Mouse (Mus musculus): ENCODE data around the gene Smagp. TPM values are rescaled to one million over a fixed set of nuclear protein-coding genes. Genes with fewer than 3 reads are reported as not detected.

Gene Smagp
- total and polyA plus RNA-seq, 3 experiments: 0.55 to 7.0 (median 3.2) TPM

DNA sequence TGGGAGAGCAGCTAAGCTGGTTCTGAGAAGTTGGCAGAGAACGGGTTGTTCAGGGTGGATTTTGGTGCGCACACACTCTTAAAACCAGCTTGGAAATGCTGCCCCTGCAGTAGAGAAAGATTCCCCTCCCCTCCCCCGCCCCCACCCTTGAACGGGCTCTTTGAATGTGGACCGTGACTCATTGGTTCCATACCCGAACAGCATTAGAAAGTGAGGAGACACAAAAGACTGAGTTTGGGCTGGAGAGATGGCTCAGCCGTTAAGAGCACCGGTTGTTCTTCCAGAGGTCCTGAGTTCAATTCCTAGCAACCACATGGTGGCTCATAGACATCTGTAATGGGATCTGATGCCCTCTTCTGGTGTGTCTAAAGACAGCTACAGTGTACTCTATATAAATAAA is 33.3 kb upstream of the Smagp start:
- Histone ChIP-seq H3K4me1 (ENCODE audit: control insufficient read depth in 1 of 2, insufficient read depth in 2 of 2) (peaks cover 16 to 83% of the 10 kb centered on the region in 2 experiments), H3K79me2 (replicated peaks; ENCODE audit: control insufficient read depth, extremely low read depth, insufficient read depth, poor library complexity, severe bottlenecking) (peaks cover 40% of the 10 kb centered on the region), H3K27ac (ENCODE audit: insufficient read depth, low read depth) (peak overlapping the region; percentile 90), H3K9ac (ENCODE audit: insufficient read depth, low read depth) (peak overlapping the region; percentile 85), H3K36me3 (replicated peaks in 1 of 2; ENCODE audit: control insufficient read depth in 1 of 2, insufficient read depth in 1 of 2, low read length in 1 of 2) (no peaks in the 10 kb centered on the region), H3K4me2 (ENCODE audit: insufficient read depth, low read depth, poor library complexity, severe bottlenecking) (peak overlapping the region; percentile 94), H3K9me3 (replicated peaks; ENCODE audit: low read length) (no peaks in the 10 kb centered on the region), H3K4me3 (replicated peaks in 1 of 3; ENCODE audit: low read depth in 2 of 3, low read length in 2 of 3, poor library complexity in 1 of 3) (peak overlapping the region; percentile 61 to 96 (median 84)), H3K27me3 (replicated peaks) (no peaks in the 10 kb centered on the region)
- TF ChIP-seq USF1 (IDR thresholded peaks at IDR 0.05; ENCODE audit: low read depth, low read length) (no peak), NRF1 (IDR thresholded peaks at IDR 0.05; ENCODE audit: low read depth, low read length) (no peak), ETS1 (conservative IDR thresholded peaks at IDR 0.05; ENCODE audit: low read depth, low read length) (peak; percentile 73), CHD2 (IDR thresholded peaks at IDR 0.05; ENCODE audit: low read length) (peak; percentile 92), ZC3H11A (IDR thresholded peaks at IDR 0.05; ENCODE audit: low read depth, low read length) (no peak), USF2 (conservative IDR thresholded peaks at IDR 0.05; ENCODE audit: low read depth, low read length) (no peak), HCFC1 (IDR thresholded peaks at IDR 0.05; ENCODE audit: low read depth, low read length) (peak; percentile 34; the same call in 1 of the 2 replicates), ZMIZ1 (IDR thresholded peaks at IDR 0.05; ENCODE audit: low read depth, low read length) (no peak), MAX (IDR thresholded peaks at IDR 0.05; ENCODE audit: low read length) (no peak), GABPA (IDR thresholded peaks at IDR 0.05; ENCODE audit: insufficient replicate concordance, low read depth, low read length) (no peak), EP300 (IDR thresholded peaks at IDR 0.05; ENCODE audit: low read length) (peak; percentile 65; the same call in 1 of the 2 replicates), PAX5 (IDR thresholded peaks at IDR 0.05; ENCODE audit: low read length) (no peak), RAD21 (IDR thresholded peaks at IDR 0.05; ENCODE audit: low read depth, low read length) (no peak; the same call in 1 of the 2 replicates), IRF4 (IDR thresholded peaks at IDR 0.05; ENCODE audit: low read depth, low read length) (peak; percentile 58; the same call in 1 of the 2 replicates), ZKSCAN1 (IDR thresholded peaks at IDR 0.05; ENCODE audit: borderline replicate concordance, low read depth, low read length) (no peak), MAFK (IDR thresholded peaks at IDR 0.05; ENCODE audit: insufficient replicate concordance, low read length) (0 out of 2 replicates have a peak, but pooled peaks have one; percentile 15), CTCF (conservative IDR thresholded peaks at IDR 0.05 in 1 of 2, IDR thresholded peaks at IDR 0.05 in 1 of 2; ENCODE audit: low read depth in 2 of 2, low read length in 2 of 2) (no peak), MEF2A (IDR thresholded peaks at IDR 0.05; ENCODE audit: borderline replicate concordance, low read depth, low read length) (peak; percentile 60; the same call in 1 of the 2 replicates), ELF1 (IDR thresholded peaks at IDR 0.05; ENCODE audit: low read depth, low read length) (peak; percentile 18; the same call in 1 of the 2 replicates), E2F4 (IDR thresholded peaks at IDR 0.05; ENCODE audit: insufficient replicate concordance, low read depth, low read length) (no peak), CHD1 (IDR thresholded peaks at IDR 0.05; ENCODE audit: low read depth, low read length) (no peak), NELFE (IDR thresholded peaks at IDR 0.05; ENCODE audit: low read depth, low read length) (no peak), BHLHE40 (IDR thresholded peaks at IDR 0.05; ENCODE audit: low read depth, low read length) (0 out of 2 replicates have a peak, but pooled peaks have one; percentile 43), SIN3A (IDR thresholded peaks at IDR 0.05; ENCODE audit: low read length) (peak; percentile 50; the same call in 1 of the 2 replicates), MXI1 (IDR thresholded peaks at IDR 0.05; ENCODE audit: low read depth, low read length) (peak; percentile 52; the same call in 1 of the 2 replicates), SMC3 (IDR thresholded peaks at IDR 0.05; ENCODE audit: low read depth, low read length) (peak; percentile 29; the same call in 1 of the 2 replicates), POLR2A (IDR thresholded peaks at IDR 0.05; ENCODE audit: low read depth, low read length) (no peak), TCF12 (IDR thresholded peaks at IDR 0.05; ENCODE audit: low read depth, low read length) (0 out of 2 replicates have a peak, but pooled peaks have one; percentile 36), RCOR1 (conservative IDR thresholded peaks at IDR 0.05; ENCODE audit: low read depth, low read length) (no peak), POLR2AphosphoS2 (IDR thresholded peaks at IDR 0.05; ENCODE audit: low read depth, low read length) (no peak), MYC (IDR thresholded peaks at IDR 0.05; ENCODE audit: low read depth, low read length) (0 out of 2 replicates have a peak, but pooled peaks have one; percentile 62), KAT2A (IDR thresholded peaks at IDR 0.05; ENCODE audit: insufficient replicate concordance, low read length) (no peak), JUN (IDR thresholded peaks at IDR 0.05; ENCODE audit: insufficient read depth, low read depth, low read length) (peak; percentile 91), UBTF (IDR thresholded peaks at IDR 0.05; ENCODE audit: low read depth, low read length) (no peak), TBP (conservative IDR thresholded peaks at IDR 0.05; ENCODE audit: low read depth, low read length) (peak; percentile 97), JUND (conservative IDR thresholded peaks at IDR 0.05; ENCODE audit: low read depth, low read length) (peak; percentile 96), MAZ (IDR thresholded peaks at IDR 0.05; ENCODE audit: low read depth, low read length) (peak; percentile 84; the same call in 1 of the 2 replicates), ZNF384 (IDR thresholded peaks at IDR 0.05; ENCODE audit: low read depth, low read length) (no peak)
- dilution Hi-C loops (cut with MboI; ENCODE audit: extremely low pct_ligation_motif_present, extremely low pct_unique_long_range_greater_than_20kb, low sequenced_read_pairs) (no loop called here), in situ Hi-C loops (cut with MboI; ENCODE audit: low pct_ligation_motif_present, low pct_unique_long_range_greater_than_20kb, low sequenced_read_pairs) (loop anchor here (10.0 kb wide), 1 partner anchor 135 kb away; no protein-coding TSS in a partner anchor)
- peak; percentile 94 for DNase-seq (ENCODE audit: extremely low read depth)
